Mouse (Mus musculus): Measurements from ENCODE around the gene Fut9. TPM values are rescaled to one million over a fixed set of nuclear protein-coding genes. Genes with fewer than 3 reads are reported as not detected.

The Fut9 gene
- total and polyA plus RNA-seq, 3 experiments, result not detected

- Histone ChIP-seq H3K4me2 (ENCODE audit: insufficient read depth, low read depth, poor library complexity, severe bottlenecking) (no peak overlapping the region), H3K36me3 (replicated peaks in 1 of 2; ENCODE audit: control insufficient read depth in 1 of 2, insufficient read depth in 1 of 2, low read length in 1 of 2) (no peaks in the 10 kb centered on the region), H3K27me3 (replicated peaks) (no peaks in the 10 kb centered on the region), H3K79me2 (replicated peaks; ENCODE audit: control insufficient read depth, extremely low read depth, insufficient read depth, poor library complexity, severe bottlenecking) (no peaks in the 10 kb centered on the region), H3K27ac (ENCODE audit: insufficient read depth, low read depth) (no peak overlapping the region), H3K9me3 (replicated peaks; ENCODE audit: low read length) (no peaks in the 10 kb centered on the region), H3K4me3 (replicated peaks in 1 of 3; ENCODE audit: low read depth in 2 of 3, low read length in 2 of 3, poor library complexity in 1 of 3) (no peak overlapping the region), H3K9ac (ENCODE audit: insufficient read depth, low read depth) (no peak overlapping the region), H3K4me1 (ENCODE audit: control insufficient read depth in 1 of 2, insufficient read depth in 2 of 2) (no peaks in the 10 kb centered on the region)
- no peak for TF ChIP-seq SMC3 (IDR thresholded peaks at IDR 0.05; ENCODE audit: low read depth, low read length)
- no peak for TF ChIP-seq MAFK (IDR thresholded peaks at IDR 0.05; ENCODE audit: insufficient replicate concordance, low read length)
- TF ChIP-seq IRF4 (IDR thresholded peaks at IDR 0.05; ENCODE audit: low read depth, low read length), result no peak
- no peak for TF ChIP-seq PAX5 (IDR thresholded peaks at IDR 0.05; ENCODE audit: low read length)
- no peak for TF ChIP-seq ETS1 (conservative IDR thresholded peaks at IDR 0.05; ENCODE audit: low read depth, low read length)
- no peak for TF ChIP-seq MYC (IDR thresholded peaks at IDR 0.05; ENCODE audit: low read depth, low read length)
- dilution Hi-C loops (cut with MboI; ENCODE audit: extremely low pct_ligation_motif_present, extremely low pct_unique_long_range_greater_than_20kb, low sequenced_read_pairs) (no loop called here), in situ Hi-C loops (cut with MboI; ENCODE audit: low pct_ligation_motif_present, low pct_unique_long_range_greater_than_20kb, low sequenced_read_pairs) (no loop called here)
- no peak for DNase-seq (ENCODE audit: extremely low read depth)
Measured at GRCm38 (mm10) chr4:25763091-25763490, 37.0 kb downstream of the Fut9 start.

- Histone ChIP-seq H3K9ac (ENCODE audit: insufficient read depth, low read depth) (no peak overlapping the region), H3K9me3 (replicated peaks; ENCODE audit: low read length) (no peaks in the 10 kb centered on the region), H3K4me1 (ENCODE audit: control insufficient read depth in 1 of 2, insufficient read depth in 2 of 2) (no peaks in the 10 kb centered on the region), H3K27me3 (replicated peaks) (no peaks in the 10 kb centered on the region), H3K79me2 (replicated peaks; ENCODE audit: control insufficient read depth, extremely low read depth, insufficient read depth, poor library complexity, severe bottlenecking) (no peaks in the 10 kb centered on the region), H3K4me2 (ENCODE audit: insufficient read depth, low read depth, poor library complexity, severe bottlenecking) (no peak overlapping the region), H3K27ac (ENCODE audit: insufficient read depth, low read depth) (no peak overlapping the region), H3K36me3 (replicated peaks in 1 of 2; ENCODE audit: control insufficient read depth in 1 of 2, insufficient read depth in 1 of 2, low read length in 1 of 2) (no peaks in the 10 kb centered on the region), H3K4me3 (replicated peaks in 1 of 3; ENCODE audit: low read depth in 2 of 3, low read length in 2 of 3, poor library complexity in 1 of 3) (no peak overlapping the region)
- DNase-seq (ENCODE audit: extremely low read depth), result no peak
- TF ChIP-seq CHD1 (IDR thresholded peaks at IDR 0.05; ENCODE audit: low read depth, low read length) (no peak), MAZ (IDR thresholded peaks at IDR 0.05; ENCODE audit: low read depth, low read length) (no peak), MEF2A (IDR thresholded peaks at IDR 0.05; ENCODE audit: borderline replicate concordance, low read depth, low read length) (no peak), USF2 (conservative IDR thresholded peaks at IDR 0.05; ENCODE audit: low read depth, low read length) (no peak), UBTF (IDR thresholded peaks at IDR 0.05; ENCODE audit: low read depth, low read length) (no peak), ZMIZ1 (IDR thresholded peaks at IDR 0.05; ENCODE audit: low read depth, low read length) (no peak), EP300 (IDR thresholded peaks at IDR 0.05; ENCODE audit: low read length) (no peak), TCF12 (IDR thresholded peaks at IDR 0.05; ENCODE audit: low read depth, low read length) (no peak), TBP (conservative IDR thresholded peaks at IDR 0.05; ENCODE audit: low read depth, low read length) (no peak), E2F4 (IDR thresholded peaks at IDR 0.05; ENCODE audit: insufficient replicate concordance, low read depth, low read length) (no peak)
- in situ Hi-C loops (cut with MboI; ENCODE audit: low pct_ligation_motif_present, low pct_unique_long_range_greater_than_20kb, low sequenced_read_pairs), result no loop called here
- dilution Hi-C loops (cut with MboI; ENCODE audit: extremely low pct_ligation_motif_present, extremely low pct_unique_long_range_greater_than_20kb, low sequenced_read_pairs), result no loop called here
Measured at GRCm38 (mm10) chr4:25757909-25758548, 42.0 kb downstream of the Fut9 start.
